Mouse (Mus musculus) small intestine, adult 2 months (tissue): ENCODE results near the gene Romo1.

Source experiments
- CTCF ChIP-seq: fragments of 200-500 bp; IDR thresholded peaks from 2 replicates; pipeline ENCODE4 v1.5.1; 2012; ENCODE audit warnings: low read depth, mild to moderate bottlenecking, control low read depth, inconsistent platforms, low read length, moderate library complexity, mixed read lengths; ENCODE audit not compliant: insufficient replicate concordance, insufficient read length; ENCODE audit errors: extremely low read depth
- POLR2A ChIP-seq: fragments of 200-500 bp; IDR thresholded peaks from 2 replicates; pipeline ENCODE4 v1.6.1; 2012; ENCODE audit warnings: low read depth, mild to moderate bottlenecking, control low read depth, inconsistent platforms, low read length, moderate library complexity

DNA sequence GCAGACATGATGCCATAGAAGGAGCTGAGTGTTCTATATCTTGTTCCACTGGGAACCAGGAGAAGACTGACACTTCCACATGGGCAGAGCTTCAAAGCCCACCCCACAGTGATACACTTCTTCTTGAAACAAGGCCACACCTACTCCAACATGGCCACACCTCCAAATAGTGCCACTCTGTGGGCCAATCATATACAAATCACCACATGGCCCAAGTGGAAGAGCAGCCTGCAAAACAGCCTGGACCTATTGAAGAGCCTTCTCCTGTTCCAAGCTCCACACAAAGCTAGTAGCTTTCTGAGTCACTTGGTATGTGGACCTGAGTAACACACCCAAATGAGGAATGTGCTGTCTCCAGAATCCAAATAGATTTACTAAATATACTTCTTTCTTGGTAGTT is 24.3 kb upstream of the Romo1 start:
- no peak for TF ChIP-seq CTCF
- no peak for TF ChIP-seq POLR2A
